Mouse (Mus musculus) heart, adult 11 months (tissue): ENCODE measurements at regions not wholly inside any gene's neighbourhood (a gene's known extent, or its start where the extent isn't known, plus 50 kb on each side); places are given as distances from the start of the nearest gene placed in this dataset.

ENCODE experiments used
- DNase-seq: peaks from one replicate; pipeline ENCODE4 v3.0.0; 2022

DNA sequence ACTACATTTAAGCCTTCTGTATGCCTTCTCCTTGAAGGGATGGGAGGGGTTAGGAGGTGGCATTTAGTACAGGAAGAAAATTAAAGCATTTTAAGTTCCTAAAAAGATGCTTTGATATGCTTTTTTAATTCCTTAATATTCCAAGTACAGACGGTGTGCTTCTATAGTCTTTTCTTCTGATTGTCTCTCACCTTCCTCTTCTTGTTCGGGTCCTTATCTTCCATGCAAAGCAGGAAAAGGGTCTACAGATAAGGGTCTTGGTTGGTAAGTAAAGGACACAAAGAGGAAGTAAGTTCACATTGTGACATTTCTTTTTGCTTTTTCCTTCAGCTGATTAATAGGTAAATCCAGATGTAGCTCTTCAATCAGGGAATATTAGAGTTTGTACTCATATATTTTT, 318.9 kb downstream of the Klf5 start:
- DNase-seq = no peak

DNA sequence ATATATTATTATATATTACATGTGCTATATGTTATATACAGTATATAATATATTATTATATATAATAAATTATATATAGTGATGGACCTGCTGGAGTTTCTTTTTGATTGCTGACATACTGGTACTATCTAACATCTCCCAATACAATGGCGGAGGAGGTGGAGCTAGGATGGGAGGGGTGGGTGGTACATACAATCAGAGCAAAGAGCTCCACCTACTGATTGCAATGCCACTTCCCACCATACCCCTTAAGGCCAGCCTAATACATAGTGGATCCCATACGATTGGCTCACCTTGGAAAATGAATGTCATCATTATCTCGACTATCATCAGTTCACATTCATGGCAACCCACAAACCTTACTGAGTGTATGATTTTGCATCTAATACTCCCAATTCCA, 323.0 kb downstream of the Klf5 start:
- DNase-seq = no peak

- DNase-seq = no peak
Observed at GRCm38 (mm10) chr14:99624380-99625327, 326.2 kb downstream of the Klf5 start.

- DNase-seq = no peak
Observed at GRCm38 (mm10) chr14:99627615-99628014, 329.1 kb downstream of the Klf5 start.

GRCm38 (mm10) chr14:99631092-99631491, 332.6 kb downstream of the Klf5 start:
- no peak for DNase-seq

DNA sequence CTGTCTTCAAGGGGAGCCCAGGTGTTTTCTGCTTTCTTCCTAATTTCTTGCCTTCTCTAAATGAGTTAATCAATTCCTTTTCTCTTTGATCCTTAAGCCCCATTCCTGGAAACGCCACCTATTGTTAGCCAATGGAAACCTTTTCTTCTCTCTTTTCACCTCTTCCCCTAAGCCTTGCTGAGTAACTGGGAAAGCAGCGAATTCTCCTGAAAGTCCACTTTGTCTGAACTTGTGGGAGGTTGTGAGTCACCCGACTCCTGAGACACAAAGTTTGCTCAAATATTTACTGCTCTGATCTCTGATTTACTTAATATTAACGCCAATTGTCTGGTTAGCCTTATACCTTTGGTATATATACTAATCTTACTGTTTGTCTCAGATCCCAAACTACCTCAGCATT, 334.0 kb downstream of the Klf5 start:
- no peak for DNase-seq

DNA sequence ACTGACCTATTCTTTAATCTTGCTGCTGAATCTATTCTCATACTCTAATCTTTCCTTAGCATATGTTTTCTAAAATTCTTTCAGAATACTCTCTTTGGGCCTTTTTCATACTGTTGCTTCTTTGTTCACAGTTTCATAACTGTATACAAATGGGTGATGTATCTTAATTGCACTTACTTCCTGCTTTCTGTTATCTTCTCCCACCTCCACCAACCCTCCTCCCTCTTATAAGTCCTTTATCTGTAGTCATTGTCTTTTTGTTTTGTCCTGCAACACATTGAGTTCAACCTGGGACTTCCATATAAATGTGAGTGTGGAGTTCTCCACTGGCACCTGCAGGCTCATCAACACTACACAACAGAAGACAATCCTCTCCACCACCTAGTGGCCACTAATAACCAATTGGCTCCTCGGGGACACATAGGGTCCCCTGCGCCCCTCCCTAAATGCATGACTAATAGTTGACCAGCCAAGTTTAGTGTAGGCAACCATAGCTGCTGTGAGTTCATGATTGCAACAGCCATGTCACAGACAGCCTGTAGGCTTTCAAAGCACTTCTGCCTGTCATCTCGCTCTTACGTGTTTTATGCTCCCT, 337.2 kb downstream of the Klf5 start:
- DNase-seq = no peak

- no peak for DNase-seq
Observed at GRCm38 (mm10) chr14:99641475-99642453, 343.3 kb downstream of the Klf5 start.

- no peak for DNase-seq
Observed at GRCm38 (mm10) chr14:99646323-99646722, 347.8 kb downstream of the Klf5 start.

- no peak for DNase-seq
Observed at GRCm38 (mm10) chr14:99674399-99674798, 375.9 kb downstream of the Klf5 start.

DNA sequence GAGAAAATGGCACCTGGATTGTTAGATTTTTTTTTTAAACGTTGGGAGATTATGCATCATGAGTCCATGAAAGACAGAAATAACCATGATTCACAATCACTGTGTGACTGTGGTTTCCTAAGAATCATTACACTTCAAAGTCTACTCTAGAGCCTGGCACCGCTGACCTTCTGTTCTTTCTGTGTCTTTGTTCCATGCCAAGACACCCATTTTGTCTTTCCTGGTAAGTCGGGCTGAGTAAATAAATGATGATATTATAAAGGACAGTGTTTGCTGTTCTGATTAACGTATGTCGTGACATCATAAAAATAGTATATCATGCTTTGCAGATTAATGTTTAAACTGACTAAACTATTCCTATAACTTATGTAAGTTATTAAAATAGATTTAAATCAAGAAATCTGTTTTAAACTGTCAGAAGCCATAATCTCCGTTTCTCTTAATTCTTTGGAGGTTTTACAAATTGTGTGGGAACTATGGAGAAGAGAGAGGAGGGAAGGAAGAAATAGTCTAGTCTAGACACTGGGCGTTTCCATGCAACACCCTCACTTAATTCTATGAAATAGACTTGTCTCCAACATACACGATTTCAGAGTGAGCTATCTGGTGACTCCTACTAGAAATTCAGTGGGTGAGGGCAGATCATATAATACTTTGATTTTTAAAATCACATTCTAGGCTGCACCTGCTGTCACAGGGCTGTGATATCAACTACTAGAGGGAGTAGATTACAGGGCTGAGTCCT, 388.7 kb downstream of the Klf5 start:
- DNase-seq = no peak

DNA sequence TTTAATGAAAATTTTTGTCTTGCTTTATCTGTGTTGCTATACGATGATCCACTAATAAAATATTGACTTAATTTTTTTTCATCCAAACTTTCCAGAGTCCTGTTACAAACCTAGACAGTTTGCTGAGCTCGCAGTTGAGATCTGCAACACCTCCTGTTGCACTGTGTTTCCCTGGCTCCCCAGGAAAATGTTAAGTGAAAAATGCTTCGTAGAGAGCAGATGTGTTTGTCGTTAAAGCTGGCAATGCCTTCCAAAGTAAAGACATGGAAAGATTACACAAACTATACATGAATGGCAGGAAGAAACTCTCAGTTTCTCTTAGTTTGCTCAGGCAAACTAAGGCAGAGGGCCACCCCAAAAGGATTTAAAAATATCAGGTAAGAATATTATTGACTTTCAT, 389.9 kb downstream of the Klf5 start:
- DNase-seq = no peak

GRCm38 (mm10) chr14:99696301-99696700, 397.8 kb downstream of the Klf5 start:
- no peak for DNase-seq

GRCm38 (mm10) chr14:99699545-99699944, 401.1 kb downstream of the Klf5 start:
- DNase-seq = no peak

DNA sequence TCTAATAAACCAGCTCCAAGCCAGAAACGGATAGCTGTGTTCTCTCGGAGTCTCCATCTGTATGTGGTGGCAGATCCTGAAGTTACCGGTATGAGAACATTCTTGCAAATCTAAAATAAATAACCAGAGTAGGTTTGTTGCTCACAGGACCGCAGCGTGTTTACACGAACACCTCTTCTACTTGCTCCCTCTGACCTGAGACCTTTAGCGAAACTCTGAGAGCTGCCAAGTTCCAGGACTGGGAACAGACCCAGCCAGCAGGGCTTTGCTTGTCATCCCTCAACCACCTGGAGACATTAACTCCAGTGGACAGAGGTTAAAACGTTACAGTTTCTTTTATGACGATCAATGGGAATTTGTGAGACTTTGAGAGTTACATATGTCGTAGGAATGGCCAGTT, 407.5 kb downstream of the Klf5 start:
- no peak for DNase-seq

DNA sequence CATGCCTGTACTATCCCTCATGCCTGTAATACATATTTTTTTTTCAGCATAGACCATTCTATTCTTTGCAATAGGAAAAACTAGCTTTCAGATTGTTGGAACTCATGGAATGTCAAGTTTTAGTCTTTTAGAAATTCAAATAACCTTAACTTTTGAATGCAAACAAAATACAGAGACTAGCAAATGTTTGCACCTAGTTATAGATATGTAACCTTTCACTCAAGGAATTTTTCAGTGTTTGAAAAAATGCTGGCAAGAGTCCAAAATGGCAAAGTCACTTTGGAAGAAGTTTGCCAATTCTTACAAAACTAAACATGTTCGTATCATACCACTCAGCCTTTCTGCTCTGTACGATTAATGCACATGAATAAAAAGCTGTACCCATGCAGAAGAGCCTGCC, 409.6 kb downstream of the Klf5 start:
- no peak for DNase-seq

DNA sequence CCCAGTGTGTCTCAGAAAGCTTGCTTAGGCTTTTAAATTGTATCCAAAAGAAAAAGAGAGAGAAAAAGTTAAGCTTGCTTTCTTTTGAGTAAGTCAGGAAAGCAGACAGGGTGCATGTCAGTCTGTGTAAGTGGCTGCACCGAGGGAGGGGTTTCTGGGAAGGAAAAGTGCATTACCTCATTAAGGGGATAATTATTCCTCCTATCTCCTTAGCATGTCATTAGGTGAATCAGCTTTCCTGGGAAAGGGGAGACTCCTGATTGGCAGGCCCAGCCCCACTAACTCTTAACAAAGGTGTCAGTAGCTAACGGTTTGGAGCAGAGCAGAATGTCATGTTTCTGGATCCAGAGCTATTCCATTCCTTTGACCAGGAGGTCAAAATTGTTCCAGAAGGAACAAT, 411.3 kb downstream of the Klf5 start:
- no peak for DNase-seq

DNA sequence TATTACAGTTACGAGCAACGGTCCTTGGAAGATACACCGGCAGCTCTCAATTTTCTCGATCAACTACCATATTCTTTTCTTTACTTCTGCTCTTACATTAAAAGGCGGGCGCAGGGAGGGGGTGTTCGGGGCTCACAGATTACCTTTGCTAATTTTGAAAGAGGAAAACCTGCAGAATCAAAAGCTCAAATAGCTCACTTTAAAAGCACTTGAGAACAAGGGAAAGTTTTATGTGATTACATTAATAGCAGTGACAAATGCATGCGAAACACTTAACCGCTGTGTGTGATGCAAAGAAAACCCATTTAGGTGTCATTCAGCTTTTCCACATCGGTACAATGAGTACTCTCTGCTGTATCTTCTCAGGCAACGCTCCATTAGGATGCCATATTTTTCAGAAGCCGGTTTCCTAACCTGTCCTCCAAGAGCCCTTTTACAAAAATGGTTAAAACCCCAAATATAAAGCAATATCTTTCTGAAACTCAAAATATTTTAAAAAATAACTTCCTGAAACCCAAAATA, 412.2 kb downstream of the Klf5 start:
- no peak for DNase-seq

GRCm38 (mm10) chr14:99712624-99713023, 414.1 kb downstream of the Klf5 start:
- DNase-seq = no peak

DNA sequence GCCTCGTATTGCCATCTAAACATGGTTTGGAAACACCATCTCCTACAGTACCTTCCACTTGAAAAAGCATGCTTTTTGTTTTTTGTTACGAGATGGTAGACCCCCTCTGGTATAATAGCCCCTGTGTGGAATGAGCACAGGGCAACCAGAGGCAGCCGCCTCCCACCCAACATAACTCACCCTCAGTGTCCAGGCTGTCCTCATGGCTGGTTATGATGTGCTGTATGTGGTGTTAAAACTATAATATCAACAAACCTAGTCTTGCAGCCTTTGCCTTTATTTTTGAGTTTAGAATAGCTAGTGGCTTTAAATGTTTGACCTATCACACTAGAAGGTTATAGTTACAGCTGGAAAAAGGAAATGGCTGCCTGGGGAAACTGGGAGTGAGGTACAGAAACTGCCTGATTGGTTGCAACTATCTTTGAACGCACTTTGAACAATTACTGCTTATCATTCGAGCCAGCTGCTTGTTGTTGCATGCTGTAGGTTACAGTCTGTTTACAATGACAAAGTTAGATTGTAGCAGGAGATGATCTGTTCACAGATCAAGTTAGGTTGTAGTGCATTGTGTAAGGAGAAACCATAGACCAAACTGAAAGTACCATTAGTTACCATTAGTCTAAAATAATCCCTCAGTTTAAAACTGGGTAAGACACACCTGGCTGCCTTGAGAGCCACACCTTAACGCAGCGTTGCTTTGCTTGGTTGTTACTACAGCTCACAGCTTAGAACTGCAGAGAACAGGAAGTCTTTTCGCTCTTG, 414.8 kb downstream of the Klf5 start:
- DNase-seq = no peak

GRCm38 (mm10) chr14:99733474-99734199, 435.1 kb downstream of the Klf5 start:
- no peak for DNase-seq
